Mouse (Mus musculus): Measurements from ENCODE around the gene Plk5. TPM values are rescaled to one million over a fixed set of nuclear protein-coding genes. Genes with fewer than 3 reads are reported as not detected.

The Plk5 gene
- total RNA-seq, 2 experiments from 2014 or later, result 30.3 to 30.5 TPM

DNA sequence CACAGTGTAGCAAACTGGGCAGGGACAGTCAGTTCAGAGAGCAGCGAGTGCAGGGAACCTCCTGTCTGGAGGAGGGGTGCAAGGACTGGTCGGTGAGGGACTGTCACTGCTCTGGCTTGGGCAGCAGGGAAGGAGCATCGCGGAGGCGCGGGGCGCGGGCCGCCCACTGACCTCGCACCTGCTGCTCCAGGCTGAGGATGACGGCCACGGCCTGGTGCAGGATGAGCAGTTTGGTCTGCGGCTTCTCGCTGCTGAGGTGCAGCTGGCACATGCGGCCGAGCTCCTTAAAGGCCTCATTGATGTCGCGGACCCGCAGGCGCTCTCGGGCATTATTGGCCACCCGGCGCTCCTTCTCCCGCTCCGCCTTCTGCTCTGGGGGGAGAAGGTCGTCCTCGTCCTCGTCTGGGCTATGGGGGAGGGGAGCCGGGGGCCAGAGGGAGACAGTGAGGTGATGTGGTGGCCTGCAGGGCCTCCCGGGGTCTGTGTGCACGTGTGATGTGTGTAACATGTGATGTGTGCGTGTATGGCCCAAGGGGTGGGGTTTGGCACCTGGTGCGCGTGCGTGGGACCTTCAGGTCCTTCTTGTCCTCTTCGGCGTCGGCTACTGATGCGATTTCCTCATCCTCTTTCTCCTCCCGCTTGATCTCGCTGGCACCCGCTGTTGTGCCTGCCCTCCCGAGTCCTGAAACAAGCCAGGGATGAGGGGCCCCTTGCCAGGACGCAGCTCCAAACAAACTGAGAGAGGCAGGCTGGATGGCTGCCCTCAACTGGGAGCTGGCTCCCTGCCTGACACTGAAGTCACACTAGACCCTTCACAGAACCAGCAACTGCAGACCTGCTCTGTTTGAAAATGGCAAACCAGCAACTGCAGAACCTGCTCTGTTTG lies 56.6 kb downstream of the Plk5 start:
- DNase-seq (ENCODE audit: low spot score in 2 of 2), result peak; percentile 66 to 86

Small RNA genes lying within 50 kb of the gene (microRNA-seq; reads per million reads assigned to microRNA genes)
- gene Gm22721, result 0 reads per million in 2 experiments

Other genes with a start within 250 kb of the Plk5 start
- 100 to 1,000 TPM; 101 to 102 TPM for gene Stk11, start 240.7 kb upstream of the Plk5 start, total RNA-seq (2021)
- 100 to 1,000 TPM; 354 to 359 TPM for gene Atp5d, start 217.8 kb upstream of the Plk5 start, total RNA-seq (2021)
- 100 to 1,000 TPM; 362 to 363 TPM for gene Cbarp, start 215.6 kb upstream of the Plk5 start, total RNA-seq (2021)
- 10 to 100 TPM; 59.4 to 68.4 TPM for gene Midn, start 208.2 kb upstream of the Plk5 start, total RNA-seq (2021)
- gene Cirbp, start 190.5 kb upstream of the Plk5 start, total RNA-seq (2021), result 10 to 100 TPM; 60.7 to 76.4 TPM
- gene 1600002K03Rik, start 183.5 kb upstream of the Plk5 start, total RNA-seq (2021), result 1 to 10 TPM; 6.4 to 6.5 TPM
- 10 to 100 TPM in 1 of 2 experiments, 1 to 10 TPM in 1; 8.9 to 10.1 TPM for gene Efna2, start 177.0 kb upstream of the Plk5 start, total RNA-seq (2021)
- 10 to 100 TPM; 37.4 to 45.1 TPM for gene Mum1, start 130.0 kb upstream of the Plk5 start, total RNA-seq (2021)
- gene Ndufs7, start 107.3 kb upstream of the Plk5 start, total RNA-seq (2021), result 100 to 1,000 TPM; 218 to 228 TPM
- gene Gamt, start 95.4 kb upstream of the Plk5 start, total RNA-seq (2021), result 10 to 100 TPM; 24.5 to 26.7 TPM
- 10 to 100 TPM; 77.2 to 83.0 TPM for gene Dazap1, start 95.0 kb upstream of the Plk5 start, total RNA-seq (2021)
- 1,000 to 10,000 TPM in 1 of 2 experiments, 100 to 1,000 TPM in 1; 997 to 1,043 TPM for gene Rps15, start 64.0 kb upstream of the Plk5 start, total RNA-seq (2021)
- gene Apc2, start 60.5 kb upstream of the Plk5 start, total RNA-seq (2021), result 10 to 100 TPM; 94.5 to 95.5 TPM
- gene 2310011J03Rik, start 35.9 kb upstream of the Plk5 start, total RNA-seq (2021), result 10 to 100 TPM; 25.0 to 25.9 TPM
- gene Pcsk4, start 27.0 kb upstream of the Plk5 start, total RNA-seq (2021), result 1 to 10 TPM; 3.5 to 3.8 TPM
- 10 to 100 TPM; 10.3 to 10.9 TPM for gene Reep6, start 26.5 kb upstream of the Plk5 start, total RNA-seq (2021)
- 1 to 10 TPM; 5.6 to 6.9 TPM for gene Adamtsl5, start 8.0 kb upstream of the Plk5 start, total RNA-seq (2021)
- gene Mex3d, start 31.2 kb downstream of the Plk5 start, total RNA-seq (2021), result 10 to 100 TPM; 17.9 to 19.1 TPM
- 100 to 1,000 TPM; 159 to 162 TPM for gene Mbd3, start 43.1 kb downstream of the Plk5 start, total RNA-seq (2021)
- gene Uqcr11, start 50.4 kb downstream of the Plk5 start, total RNA-seq (2021), result 100 to 1,000 TPM; 410 to 413 TPM
- 10 to 100 TPM; 27.1 to 27.3 TPM for gene Tcf3, start 77.2 kb downstream of the Plk5 start, total RNA-seq (2021)
- under 1 TPM in 1 of 2 experiments, not detected in 1; 0.07 TPM for gene Onecut3, start 138.4 kb downstream of the Plk5 start, total RNA-seq (2021)
- under 1 TPM; 0.18 to 0.22 TPM for gene Atp8b3, start 182.7 kb downstream of the Plk5 start, total RNA-seq (2021)
- gene Rexo1, start 205.1 kb downstream of the Plk5 start, total RNA-seq (2021), result 10 to 100 TPM; 44.8 to 48.1 TPM
- gene Klf16, start 220.9 kb downstream of the Plk5 start, total RNA-seq (2021), result 10 to 100 TPM; 57.3 to 62.1 TPM
- 100 to 1,000 TPM; 166 to 168 TPM for gene Abhd17a, start 233.9 kb downstream of the Plk5 start, total RNA-seq (2021)
- gene Scamp4, start 246.4 kb downstream of the Plk5 start, total RNA-seq (2021), result 10 to 100 TPM; 43.9 to 54.4 TPM
- 1 to 10 TPM; 1.7 to 3.4 TPM for gene Adat3, start 246.4 kb downstream of the Plk5 start, total RNA-seq (2021)
- gene Gm49322, start 249.6 kb downstream of the Plk5 start, total RNA-seq (2021), result 1 to 10 TPM; 2.6 to 3.1 TPM

Measured in layer of hippocampus, adult 18-20 months (tissue).